Mouse (Mus musculus): ENCODE data around the gene Coq4.
A peak's percentile ranks its signal among the peaks of the same experiment; 100 is the strongest.

- TF ChIP-seq RAD21 (IDR thresholded peaks at IDR 0.05; ENCODE audit: low read depth, low read length) (no peak), ZKSCAN1 (IDR thresholded peaks at IDR 0.05; ENCODE audit: low read depth, low read length) (no peak), MYB (IDR thresholded peaks at IDR 0.05; ENCODE audit: low read depth, low read length) (no peak), CTCF (IDR thresholded peaks at IDR 0.05 in 2 of 3, conservative IDR thresholded peaks at IDR 0.05 in 1 of 3; ENCODE audit: control insufficient read depth in 1 of 3, insufficient read depth in 1 of 3, low read depth in 2 of 3, low read length in 3 of 3, poor library complexity in 1 of 3, severe bottlenecking in 1 of 3) (no peak), SMC3 (IDR thresholded peaks at IDR 0.05; ENCODE audit: low read depth, low read length) (no peak), POLR2A (IDR thresholded peaks at IDR 0.05; ENCODE audit: control insufficient read depth in 1 of 2, insufficient read depth in 1 of 2, low read depth in 1 of 2, low read length in 2 of 2, poor library complexity in 1 of 2) (no peak), JUND (IDR thresholded peaks at IDR 0.05; ENCODE audit: low read depth, low read length) (no peak), TCF12 (IDR thresholded peaks at IDR 0.05; ENCODE audit: low read depth, low read length) (peak; percentile 34; the same call in 1 of the 2 replicates), USF1 (IDR thresholded peaks at IDR 0.05; ENCODE audit: low read depth, low read length) (no peak)
Measured at GRCm38 (mm10) chr2:29773323-29773722, 14.0 kb upstream of the Coq4 start.

Data from MEL (cell line).